Mouse (Mus musculus) myocyte (in vitro differentiated cells): ENCODE measurements at regions not wholly inside any gene's neighbourhood (a gene's known extent, or its start where the extent isn't known, plus 50 kb on each side); places are given as distances from the start of the nearest gene placed in this dataset.

Experiments
- H3K27me3 ChIP-seq: one replicate; pipeline ENCODE4 v1.6.1; 2011; ENCODE audit not compliant: control insufficient read depth, insufficient read depth, insufficient read length
- H3K36me3 ChIP-seq: one replicate; pipeline ENCODE4 v1.6.1; 2011; ENCODE audit not compliant: control insufficient read depth, insufficient read depth
- H3K4me2 ChIP-seq: one replicate; pipeline ENCODE4 v1.6.1; 2011; ENCODE audit warnings: low read depth, control low read depth
- H3K4me3 ChIP-seq: one replicate; pipeline ENCODE4 v1.5.1; 2011; ENCODE audit warnings: mild to moderate bottlenecking, control low read depth, moderate library complexity
- H3K79me2 ChIP-seq: one replicate; pipeline ENCODE4 v1.6.1; 2011; ENCODE audit not compliant: control insufficient read depth, insufficient read depth
- H3ac ChIP-seq: one replicate; pipeline ENCODE4 v1.6.1; 2011; ENCODE audit not compliant: control insufficient read depth, insufficient read length
- CEBPB ChIP-seq: IDR thresholded peaks from 2 replicates; pipeline ENCODE4 v1.6.1; 2011; ENCODE audit warnings: mild to moderate bottlenecking, moderate library complexity; ENCODE audit not compliant: poor library complexity, insufficient read depth, severe bottlenecking
- E2F4 ChIP-seq: IDR thresholded peaks from one replicate; pipeline ENCODE4 v1.6.1; 2011; ENCODE audit warnings: mild to moderate bottlenecking, control low read depth, moderate library complexity; ENCODE audit not compliant: insufficient read depth
- MAX ChIP-seq: IDR thresholded peaks from one replicate; pipeline ENCODE4 v1.6.1; 2011; ENCODE audit warnings: low read depth, mild to moderate bottlenecking, control low read depth
- MYOD1 ChIP-seq, 3 experiments: IDR thresholded peaks; one replicate each; pipeline ENCODE4 v1.6.1; 2011; ENCODE audit warnings: control low read depth in 2 of 3, low read depth in 2 of 3, mild to moderate bottlenecking in 2 of 3, moderate library complexity in 1 of 3; ENCODE audit not compliant: insufficient read length in 2 of 3, control insufficient read depth in 1 of 3
- MYOG ChIP-seq, 3 experiments: IDR thresholded peaks; one replicate each; pipeline ENCODE4 v1.6.1; 2011; ENCODE audit warnings: control low read depth in 2 of 3, low read depth in 2 of 3, mild to moderate bottlenecking in 2 of 3; ENCODE audit not compliant: insufficient read length in 2 of 3, control insufficient read depth in 1 of 3, insufficient read depth in 1 of 3
- POLR2A ChIP-seq: IDR thresholded peaks from one replicate; pipeline ENCODE4 v1.6.1; 2011; ENCODE audit warnings: low read depth, mild to moderate bottlenecking, control low read depth, moderate library complexity; ENCODE audit not compliant: insufficient read length
- POLR2AphosphoS2 ChIP-seq: IDR thresholded peaks from one replicate; pipeline ENCODE4 v1.6.1; 2011; ENCODE audit warnings: low read depth, control low read depth; ENCODE audit not compliant: insufficient read length
- REST ChIP-seq: IDR thresholded peaks from one replicate; pipeline ENCODE4 v1.6.1; 2011; ENCODE audit warnings: mild to moderate bottlenecking, control low read depth, moderate library complexity; ENCODE audit not compliant: insufficient read depth, insufficient read length
- SRF ChIP-seq: IDR thresholded peaks from one replicate; pipeline ENCODE4 v1.6.1; 2011; ENCODE audit warnings: low read depth; ENCODE audit not compliant: control insufficient read depth, insufficient read length
- TCF12 ChIP-seq: IDR thresholded peaks from one replicate; pipeline ENCODE4 v1.6.1; 2011; ENCODE audit warnings: mild to moderate bottlenecking, control low read depth; ENCODE audit not compliant: poor library complexity, insufficient read depth, severe bottlenecking
- TCF3 ChIP-seq: IDR thresholded peaks from one replicate; pipeline ENCODE4 v1.6.1; 2011; ENCODE audit warnings: low read depth, control low read depth; ENCODE audit not compliant: insufficient read length
- USF1 ChIP-seq: IDR thresholded peaks from one replicate; pipeline ENCODE4 v1.6.1; 2011; ENCODE audit warnings: low read depth, mild to moderate bottlenecking, control low read depth, moderate library complexity

GRCm38 (mm10) chr17:45904251-45904650 is 127.9 kb downstream of the Vegfa start:
- TF ChIP-seq MYOD1 (IDR thresholded peaks at IDR 0.05; ENCODE audit: control insufficient read depth in 1 of 3, insufficient read length in 2 of 3, low read depth in 2 of 3): no peak
- TF ChIP-seq MAX: no peak
- TF ChIP-seq TCF12: no peak
- no peak for TF ChIP-seq CEBPB
- no peak for TF ChIP-seq MYOG (IDR thresholded peaks at IDR 0.05; ENCODE audit: control insufficient read depth in 1 of 3, insufficient read depth in 1 of 3, insufficient read length in 2 of 3, low read depth in 2 of 3)
- TF ChIP-seq E2F4: no peak
- no peak for TF ChIP-seq POLR2AphosphoS2
- no peak for TF ChIP-seq REST
- TF ChIP-seq TCF3: no peak
- TF ChIP-seq SRF: no peak
- TF ChIP-seq USF1: no peak
- TF ChIP-seq POLR2A: no peak
- Histone ChIP-seq H3K79me2 (no peaks in the 10 kb centered on the region), H3K4me2 (no peak overlapping the region), H3K36me3 (no peaks in the 10 kb centered on the region), H3K4me3 (no peak overlapping the region), H3ac (no peak overlapping the region), H3K27me3 (no peaks in the 10 kb centered on the region)

- Histone ChIP-seq H3K4me2 (peak overlapping the region; percentile 6), H3ac (no peak overlapping the region), H3K36me3 (no peaks in the 10 kb centered on the region), H3K4me3 (no peak overlapping the region), H3K27me3 (no peaks in the 10 kb centered on the region), H3K79me2 (no peaks in the 10 kb centered on the region)
- TF ChIP-seq CEBPB: no peak
- no peak for TF ChIP-seq REST
- no peak for TF ChIP-seq MYOD1 (IDR thresholded peaks at IDR 0.05; ENCODE audit: control insufficient read depth in 1 of 3, insufficient read length in 2 of 3, low read depth in 2 of 3)
- TF ChIP-seq MYOG (IDR thresholded peaks at IDR 0.05; ENCODE audit: control insufficient read depth in 1 of 3, insufficient read depth in 1 of 3, insufficient read length in 2 of 3, low read depth in 2 of 3): no peak
These were observed 128.9 kb downstream of the Vegfa start for GRCm38 (mm10) chr17:45903294-45903693.

GRCm38 (mm10) chr17:45902668-45903067 is 129.5 kb downstream of the Vegfa start:
- Histone ChIP-seq H3K4me2 (no peak overlapping the region), H3K27me3 (no peaks in the 10 kb centered on the region), H3ac (no peak overlapping the region), H3K4me3 (no peak overlapping the region), H3K36me3 (no peaks in the 10 kb centered on the region), H3K79me2 (no peaks in the 10 kb centered on the region)
- TF ChIP-seq MYOD1 (IDR thresholded peaks at IDR 0.05; ENCODE audit: control insufficient read depth in 1 of 3, insufficient read length in 2 of 3, low read depth in 2 of 3) (no peak), TCF3 (no peak), SRF (no peak)

- no peaks in the 10 kb centered on the region for H3K36me3 ChIP-seq
- no peaks in the 10 kb centered on the region for H3K79me2 ChIP-seq
- H3K4me2 ChIP-seq: no peak overlapping the region
- TF ChIP-seq MYOD1 (IDR thresholded peaks at IDR 0.05; ENCODE audit: control insufficient read depth in 1 of 3, insufficient read length in 2 of 3, low read depth in 2 of 3): no peak
- no peak for TF ChIP-seq POLR2A
- TF ChIP-seq REST: no peak
- no peak for TF ChIP-seq USF1
- no peak for TF ChIP-seq MYOG (IDR thresholded peaks at IDR 0.05; ENCODE audit: control insufficient read depth in 1 of 3, insufficient read depth in 1 of 3, insufficient read length in 2 of 3, low read depth in 2 of 3)
- TF ChIP-seq TCF12: no peak
- no peak for TF ChIP-seq SRF
- TF ChIP-seq TCF3: no peak
- no peak for TF ChIP-seq E2F4
- no peak for TF ChIP-seq MAX
- no peak for TF ChIP-seq CEBPB
- TF ChIP-seq POLR2AphosphoS2: no peak
- no peak overlapping the region for H3ac ChIP-seq
- H3K27me3 ChIP-seq: no peaks in the 10 kb centered on the region
- no peak overlapping the region for H3K4me3 ChIP-seq
These were observed 135.3 kb downstream of the Vegfa start for GRCm38 (mm10) chr17:45896922-45897302.

- no peak overlapping the region for H3ac ChIP-seq
- no peaks in the 10 kb centered on the region for H3K36me3 ChIP-seq
- H3K27me3 ChIP-seq: no peaks in the 10 kb centered on the region
- TF ChIP-seq MAX (no peak), POLR2A (no peak), MYOG (IDR thresholded peaks at IDR 0.05; ENCODE audit: control insufficient read depth in 1 of 3, insufficient read depth in 1 of 3, insufficient read length in 2 of 3, low read depth in 2 of 3) (no peak)
- no peak overlapping the region for H3K4me2 ChIP-seq
- no peak overlapping the region for H3K4me3 ChIP-seq
- no peaks in the 10 kb centered on the region for H3K79me2 ChIP-seq
These were observed 135.8 kb downstream of the Vegfa start for GRCm38 (mm10) chr17:45896142-45896921.
